Comparison of ENCODE assay signal across 12 mouse cellular contexts in genomic region chr2:163089475-163090123, GRCm38 (mm10). TPM values are rescaled to one million over a fixed set of nuclear protein-coding genes. Genes with fewer than 3 reads are reported as not detected.
DNase-seq lines count a peak whose midpoint lies in the region; ATAC-seq and TF ChIP-seq lines count a peak whose summit lies in the region.
"Had no signal": no experiment of that assay in that cellular context is flagged by ENCODE, and none has a peak within 500 bp of the region (broad histone marks: within the 10 kb centered on the region; RNA-seq: fewer than 3 reads in every experiment).

No protein-coding gene starts in this region.

- H3K9me3 ChIP-seq in kidney, embryonic 14.5 days (ENCODE audit: control insufficient read depth, low read length) = no peaks in the 10 kb centered on the region
- H3K9me3 ChIP-seq: hindbrain, embryonic 15.5 days; liver, embryonic 15.5 days had no signal

- H3K79me2 ChIP-seq in C2C12 (ENCODE audit: control insufficient read depth, insufficient read depth) = no peaks in the 10 kb centered on the region

- H3K9ac ChIP-seq in kidney, embryonic 14.5 days (ENCODE audit: low read depth, low read length) = no peak overlapping the region
- H3K9ac ChIP-seq: hindbrain, embryonic 15.5 days; liver, embryonic 15.5 days had no signal

- WGBS in kidney, adult 2 months = 75% methylated on average over 5 of the region's 5 CpGs
- 75% methylated on average over 5 of the region's 5 CpGs for WGBS in kidney, embryonic 14.5 days

- no peaks in the 10 kb centered on the region for H3K79me3 ChIP-seq in C2C12 (ENCODE audit: low read depth)

- no peak overlapping the region for H3K4me3 ChIP-seq in kidney, adult 2 months (ENCODE audit: insufficient read depth, low read depth, low read length)
- no peak overlapping the region for H3K4me3 ChIP-seq in kidney, embryonic 14.5 days (ENCODE audit: low read length)
- no peak overlapping the region for H3K4me3 ChIP-seq in C2C12 (ENCODE audit: insufficient read depth, poor library complexity, severe bottlenecking)
- H3K4me3 ChIP-seq: hindbrain, embryonic 15.5 days; liver, embryonic 15.5 days had no signal

- TF ChIP-seq POLR2A in kidney, adult 2 months (IDR thresholded peaks at IDR 0.05; ENCODE audit: low read depth, low read length) = no peak

- H3K4me2 ChIP-seq in kidney, embryonic 14.5 days (replicated peaks; ENCODE audit: low read depth, low read length) = no peak overlapping the region
- H3K4me2 ChIP-seq: hindbrain, embryonic 15.5 days; liver, embryonic 15.5 days had no signal

- H3K4me1 ChIP-seq in kidney, adult 2 months (ENCODE audit: control insufficient read depth, insufficient read depth, low read length) = no peaks in the 10 kb centered on the region
- no peaks in the 10 kb centered on the region for H3K4me1 ChIP-seq in kidney, embryonic 14.5 days (ENCODE audit: control insufficient read depth, insufficient read depth, low read length)
- H3K4me1 ChIP-seq: hindbrain, embryonic 15.5 days; liver, embryonic 15.5 days had no signal

- TF ChIP-seq CTCF in kidney, adult 2 months (conservative IDR thresholded peaks at IDR 0.05; ENCODE audit: insufficient read depth, insufficient read length, low read depth, low read length) = peak; percentile 77
- peak; percentile 11 for TF ChIP-seq CTCF in C2C12 (IDR thresholded peaks at IDR 0.05; ENCODE audit: control insufficient read depth, insufficient read depth, insufficient read length)

- no peaks in the 10 kb centered on the region for H3K27me3 ChIP-seq in kidney, adult 2 months (replicated peaks; ENCODE audit: control insufficient read depth, insufficient read depth, low read length)
- no peaks in the 10 kb centered on the region for H3K27me3 ChIP-seq in kidney, embryonic 14.5 days (ENCODE audit: control insufficient read depth, insufficient read depth, low read length)
- H3K27me3 ChIP-seq in C2C12 (ENCODE audit: control insufficient read depth, insufficient read depth, insufficient read length) = no peaks in the 10 kb centered on the region
- H3K27me3 ChIP-seq: hindbrain, embryonic 15.5 days; liver, embryonic 15.5 days had no signal

- peak; percentile 50 for DNase-seq in kidney, adult 2 months
- DNase-seq in WW6 (ENCODE audit: low read depth, low spot score) = peak; percentile 86
- DNase-seq in kidney, postnatal 14 days = peak; percentile 21
- no peak for DNase-seq in spleen, adult 18-20 months
- DNase-seq in cerebellum, adult 8-10 months = no peak
- no peak for DNase-seq in heart, postnatal 4 days

- ATAC-seq in kidney, embryonic 14.5 days (ENCODE audit: low FRiP score, low TSS enrichment) = no peak

- H3K36me3 ChIP-seq in kidney, adult 2 months (ENCODE audit: control insufficient read depth, insufficient read depth, low read length) = no peaks in the 10 kb centered on the region
- H3K36me3 ChIP-seq in kidney, embryonic 14.5 days (ENCODE audit: control insufficient read depth, insufficient read depth, low read length) = no peaks in the 10 kb centered on the region
- peaks cover 5% of the 10 kb centered on the region for H3K36me3 ChIP-seq in C2C12 (ENCODE audit: control insufficient read depth, insufficient read depth)
- H3K36me3 ChIP-seq: hindbrain, embryonic 15.5 days had no signal

- H3ac ChIP-seq in C2C12 (ENCODE audit: control insufficient read depth, insufficient read length, low read depth) = no peak overlapping the region

- no peak overlapping the region for H3K27ac ChIP-seq in kidney, adult 2 months (ENCODE audit: insufficient read depth, low read depth, low read length)
- no peak overlapping the region for H3K27ac ChIP-seq in kidney, embryonic 14.5 days (ENCODE audit: low read depth, low read length)
- H3K27ac ChIP-seq: hindbrain, embryonic 15.5 days; liver, embryonic 15.5 days had no signal

TF ChIP-seq in C2C12, 6 proteins besides CTCF, POLR2A, EP300 and RAD21:
- TF ChIP-seq MYOD1 (IDR thresholded peaks at IDR 0.05; ENCODE audit: control insufficient read depth, insufficient read length, low read depth) = no peak
- TF ChIP-seq USF1 (IDR thresholded peaks at IDR 0.05; ENCODE audit: low read depth) = no peak
- no peak for TF ChIP-seq MYOG (IDR thresholded peaks at IDR 0.05; ENCODE audit: control insufficient read depth, extremely low read depth, insufficient read length)
- TF ChIP-seq FOSL1 (IDR thresholded peaks at IDR 0.05; ENCODE audit: insufficient read depth, low read length, poor library complexity, severe bottlenecking) = no peak
- TF ChIP-seq CEBPB (IDR thresholded peaks at IDR 0.05; ENCODE audit: low read depth) = no peak
- TF ChIP-seq MAX (IDR thresholded peaks at IDR 0.05) = no peak

RNA-seq across cellular contexts. Expression of gene Gtsf1l, which starts 1.9 kb away (rescaled TPM):
- 0.12 TPM in 1 of 2 replicates, not detected in the other for polyA plus RNA-seq in kidney, adult 2 months (2012; rRNA removed)
- polyA plus RNA-seq in kidney, embryonic 14.5 days (2014; fragmentation: Nextera tagmentation; extraction: Ambion mirVana) = 0.24 TPM in 1 of 2 replicates, not detected in the other
- 0.05 TPM for polyA plus RNA-seq in C2C12 (2012; fragmentation: generic; extraction: Trizol)
- not detected for total RNA-seq in heart, postnatal 4 days (2021)
- total RNA-seq: neutrophil, adult 5-6 weeks had no signal
- polyA plus RNA-seq: frontal cortex, adult 2 months; hindbrain, embryonic 15.5 days; liver, embryonic 15.5 days had no signal

RNA-seq across cellular contexts. Expression of gene Mybl2, which starts 35.1 kb away (rescaled TPM):
- polyA plus RNA-seq in kidney, adult 2 months (2012; rRNA removed) = 1.3 and 1.4 TPM in 2 replicates
- polyA plus RNA-seq in kidney, embryonic 14.5 days (2014; fragmentation: Nextera tagmentation; extraction: Ambion mirVana) = 15.2 and 25.9 TPM in 2 replicates
- 37.8 TPM for polyA plus RNA-seq in C2C12 (2012; fragmentation: generic; extraction: Trizol)
- total RNA-seq in heart, postnatal 4 days (2021) = 10 to 100 TPM; 13.3 to 14.3 TPM

Comparison
In these comparisons a context has a peak if more than half of its experiments do, and no peak if none do; other contexts are left out.
1. DNase-seq: peak in kidney, adult 2 months (single experiment), WW6 (single experiment) and kidney, postnatal 14 days (single experiment); none in spleen, adult 18-20 months (0 of 2), cerebellum, adult 8-10 months (single experiment) and heart, postnatal 4 days (single experiment).